Mouse (Mus musculus) spleen, adult 2 months (tissue): ENCODE data around the gene Pygl.

Experiments used
- CTCF ChIP-seq: fragments of 200-500 bp; IDR thresholded peaks from 2 replicates; pipeline ENCODE4 v1.5.1; 2011; ENCODE audit warnings: mild to moderate bottlenecking, inconsistent platforms; ENCODE audit not compliant: insufficient read depth, insufficient read length, insufficient replicate concordance; ENCODE audit errors: extremely low read depth
- POLR2A ChIP-seq: fragments of 200-500 bp; IDR thresholded peaks from 2 replicates; pipeline ENCODE4 v1.6.1; 2011; ENCODE audit warnings: low read depth, low read length, inconsistent platforms

- TF ChIP-seq CTCF (no peak), POLR2A (no peak)
Observed at GRCm38 (mm10) chr12:70238604-70239003, 7.3 kb upstream of the Pygl start.
